Mouse (Mus musculus) Patski (cell line): ENCODE measurements around the gene Robo3. TPM values are rescaled to one million over a fixed set of nuclear protein-coding genes. Genes with fewer than 3 reads are reported as not detected.
A peak's percentile ranks its signal among the peaks of the same experiment; 100 is the strongest.

Experiments used
- ATAC-seq: fragments of 100-300 bp; one replicate; pipeline ENCODE4 v1.8.0; 2021
- CTCF ChIA-PET: fragments of 350-600 bp; sonication (Branson Sonifier 250); formaldehyde crosslinking; loops from one replicate; lab custom pipeline; 2022; ENCODE audit warnings: inconsistent platforms; lab: Charles Lee
- POLR2A ChIA-PET: fragments of 350-600 bp; sonication (Branson Sonifier 250); formaldehyde crosslinking; loops from one replicate; lab custom pipeline; 2022; ENCODE audit warnings: antibody characterized with exemption, inconsistent platforms; lab: Charles Lee
- DNase-seq: peaks from one replicate; pipeline ENCODE4 v3.0.0-alpha.2; 2011; ENCODE audit warnings: low read depth, low spot score
- H3K27me3 ChIP-seq: fragments of 371-371 bp; one replicate; pipeline ENCODE4 v1.5.1; 2021
- CTCF ChIP-seq: fragments of 100-300 bp; IDR thresholded peaks from one replicate; pipeline ENCODE4 v1.5.1; 2021
- in situ Hi-C: fragments of 300-500 bp; cut with MboI; formaldehyde crosslinking; loops from 3 replicates; pipeline ENCODE4 v1.11.1; 2018; ENCODE audit warnings: low pct_unique_long_range_greater_than_20kb, mixed read lengths
- polyA plus RNA-seq: library from polyadenylated mRNA; unstranded; gene quantifications from one replicate; pipeline ENCODE4 v1.2.3, GENCODE M21; 2021

Gene Robo3
- polyA plus RNA-seq, 1 experiment from 2014 or later: 0.28 TPM

GRCm38 (mm10) chr9:37406372-37406771 is 26.7 kb downstream of the Robo3 start:
- peak; percentile 31 for ATAC-seq
- POLR2A ChIA-PET: no interaction called here
- TF ChIP-seq CTCF: peak; percentile 82
- no peak for DNase-seq
- in situ Hi-C loops: no loop called here
- peaks cover 21% of the 10 kb centered on the region for H3K27me3 ChIP-seq
- CTCF ChIA-PET: interaction anchor here (1.0 to 2.0 kb wide), 7 partner anchors 8 to 230 kb away, joined by 3 to 7 read pairs (median 4); no protein-coding TSS in a partner anchor

GRCm38 (mm10) chr9:37403011-37403410 is 30.0 kb downstream of the Robo3 start:
- ChIA-PET CTCF (interaction anchor here (1.4 kb wide), 1 partner anchor 25 kb away, joined by 4 read pairs; no protein-coding TSS in a partner anchor), POLR2A (no interaction called here)
- in situ Hi-C loops: no loop called here
- TF ChIP-seq CTCF: no peak
- no peak for DNase-seq
- ATAC-seq: no peak
- peaks cover 17% of the 10 kb centered on the region for H3K27me3 ChIP-seq

- CTCF ChIA-PET: no interaction called here
- H3K27me3 ChIP-seq: peaks cover 12% of the 10 kb centered on the region
- in situ Hi-C loops: no loop called here
- no peak for ATAC-seq
- TF ChIP-seq CTCF: no peak
- POLR2A ChIA-PET: no interaction called here
- no peak for DNase-seq
Observed at GRCm38 (mm10) chr9:37402501-37402900, 30.5 kb downstream of the Robo3 start.

- DNase-seq (no peak), ATAC-seq (no peak)
- H3K27me3 ChIP-seq: peaks cover 14% of the 10 kb centered on the region
- ChIA-PET CTCF (no interaction called here), POLR2A (no interaction called here)
- in situ Hi-C loops: no loop called here
- no peak for TF ChIP-seq CTCF
Observed at GRCm38 (mm10) chr9:37401802-37402201, 31.2 kb downstream of the Robo3 start, which contains the start of gene Robo4. Gene Robo4, plus strand, starts transcription at chr9:37401897.

GRCm38 (mm10) chr9:37400585-37400984 is 32.5 kb downstream of the Robo3 start:
- DNase-seq (no peak), ATAC-seq (no peak)
- POLR2A ChIA-PET: no interaction called here
- CTCF ChIA-PET: no interaction called here
- H3K27me3 ChIP-seq: peaks cover 20% of the 10 kb centered on the region
- TF ChIP-seq CTCF: no peak
- in situ Hi-C loops: no loop called here

GRCm38 (mm10) chr9:37393482-37394131 is 39.4 kb downstream of the Robo3 start:
- no peak for ATAC-seq
- in situ Hi-C loops: no loop called here
- H3K27me3 ChIP-seq: peaks cover 33% of the 10 kb centered on the region
- ChIA-PET CTCF (no interaction called here), POLR2A (interaction anchor here (0.6 kb wide), 1 partner anchor 27 kb away, joined by 6 read pairs; no protein-coding TSS in a partner anchor)
- no peak for DNase-seq
- no peak for TF ChIP-seq CTCF

GRCm38 (mm10) chr9:37392071-37392470 is 41.0 kb downstream of the Robo3 start:
- CTCF ChIA-PET: no interaction called here
- POLR2A ChIA-PET: no interaction called here
- in situ Hi-C loops: no loop called here
- H3K27me3 ChIP-seq: peaks cover 30% of the 10 kb centered on the region
- no peak for TF ChIP-seq CTCF
- DNase-seq: no peak
- no peak for ATAC-seq

- in situ Hi-C loops: no loop called here
- ATAC-seq: no peak
Observed at GRCm38 (mm10) chr9:37390891-37391290, 42.2 kb downstream of the Robo3 start.

GRCm38 (mm10) chr9:37384284-37385182 is 48.5 kb downstream of the Robo3 start:
- no peak for TF ChIP-seq CTCF
- no peak for DNase-seq
- no peak for ATAC-seq
- ChIA-PET CTCF (no interaction called here), POLR2A (no interaction called here)
- peaks cover 14% of the 10 kb centered on the region for H3K27me3 ChIP-seq
- in situ Hi-C loops: no loop called here

More at GRCm38 (mm10) chr9:37390891-37391290, 42.2 kb downstream of the Robo3 start:
- no peak for TF ChIP-seq CTCF
- POLR2A ChIA-PET: no interaction called here
- H3K27me3 ChIP-seq: peaks cover 29% of the 10 kb centered on the region
- DNase-seq: no peak
- CTCF ChIA-PET: no interaction called here

- no peak for DNase-seq
- ATAC-seq: no peak
- in situ Hi-C loops: no loop called here
- peaks cover 17% of the 10 kb centered on the region for H3K27me3 ChIP-seq
- ChIA-PET POLR2A (no interaction called here), CTCF (no interaction called here)
- no peak for TF ChIP-seq CTCF
Observed at GRCm38 (mm10) chr9:37383161-37383560, 49.9 kb downstream of the Robo3 start.

- TF ChIP-seq CTCF: no peak
- ATAC-seq (no peak), DNase-seq (peak; percentile 20)
- peaks cover 8% of the 10 kb centered on the region for H3K27me3 ChIP-seq
- ChIA-PET CTCF (no interaction called here), POLR2A (no interaction called here)
- in situ Hi-C loops: no loop called here
Observed at GRCm38 (mm10) chr9:37375718-37376117, 57.3 kb downstream of the Robo3 start.
